ENCODE assay signal across 15 mouse cellular contexts in the genomic region with DNA sequence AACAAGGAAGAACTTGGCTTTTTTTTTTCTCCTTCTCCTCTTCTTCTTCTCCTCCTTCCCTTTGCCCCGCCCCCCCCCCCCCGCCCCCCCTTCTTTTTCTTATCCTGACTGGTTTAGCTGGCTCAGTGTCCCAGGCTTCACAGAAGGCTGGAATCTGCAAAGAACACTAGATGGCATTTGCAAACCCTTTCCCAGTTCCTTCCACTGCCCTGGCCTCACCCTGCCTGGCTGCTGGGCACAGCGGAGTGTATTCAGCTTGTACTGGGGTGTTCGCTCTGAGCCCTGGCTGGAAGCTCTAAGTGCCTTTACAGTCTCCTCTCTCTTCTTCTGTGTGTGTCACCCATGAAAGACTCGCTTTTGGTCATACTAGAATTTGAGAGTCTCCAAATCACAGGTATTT. TPM values are rescaled to one million over a fixed set of nuclear protein-coding genes. Genes with fewer than 3 reads are reported as not detected.
DNase-seq lines count a peak whose midpoint lies in the region; ATAC-seq and TF ChIP-seq lines count a peak whose summit lies in the region.
"Had no signal": no experiment of that assay in that cellular context is flagged by ENCODE, and none has a peak within 500 bp of the region (broad histone marks: within the 10 kb centered on the region; RNA-seq: fewer than 3 reads in every experiment).

No protein-coding gene starts in this region.

- no peaks in the 10 kb centered on the region for H3K36me3 ChIP-seq in heart, postnatal 0 days (replicated peaks; ENCODE audit: control insufficient read depth, insufficient read depth, low read length)
- no peaks in the 10 kb centered on the region for H3K36me3 ChIP-seq in heart, embryonic 11.5 days (ENCODE audit: control insufficient read depth, insufficient read depth, low read length)
- no peaks in the 10 kb centered on the region for H3K36me3 ChIP-seq in lung, embryonic 15.5 days
- H3K36me3 ChIP-seq: embryonic facial prominence, embryonic 15.5 days; hindbrain, embryonic 15.5 days; liver, embryonic 15.5 days had no signal

- no peaks in the 10 kb centered on the region for H3K9me3 ChIP-seq in heart, postnatal 0 days (replicated peaks; ENCODE audit: control insufficient read depth, low read length)
- H3K9me3 ChIP-seq in heart, embryonic 11.5 days (replicated peaks; ENCODE audit: control insufficient read depth, low read length) = no peaks in the 10 kb centered on the region
- no peaks in the 10 kb centered on the region for H3K9me3 ChIP-seq in lung, embryonic 15.5 days
- H3K9me3 ChIP-seq: embryonic facial prominence, embryonic 15.5 days; hindbrain, embryonic 15.5 days; liver, embryonic 15.5 days had no signal

- no peak overlapping the region for H3K9ac ChIP-seq in heart, postnatal 0 days (replicated peaks; ENCODE audit: low read depth, low read length)
- no peak overlapping the region for H3K9ac ChIP-seq in heart, embryonic 11.5 days (ENCODE audit: low read depth, low read length)
- H3K9ac ChIP-seq in lung, embryonic 15.5 days = no peak overlapping the region
- H3K9ac ChIP-seq: embryonic facial prominence, embryonic 15.5 days; hindbrain, embryonic 15.5 days; liver, embryonic 15.5 days had no signal

- 53% methylated on average over 3 of the region's 5 CpGs for WGBS in heart, postnatal 0 days
- 22% methylated on average over 3 of the region's 5 CpGs for WGBS in heart, embryonic 11.5 days (ENCODE audit: insufficient replicate concordance)
- WGBS in lung, embryonic 15.5 days = 40% methylated on average over 3 of the region's 5 CpGs

- TF ChIP-seq EP300 in heart, postnatal 0 days (IDR thresholded peaks at IDR 0.05; ENCODE audit: low read depth) = no peak

- no peak for TF ChIP-seq CTCF in heart, postnatal 0 days (IDR thresholded peaks at IDR 0.05; ENCODE audit: low read depth)

- no peaks in the 10 kb centered on the region for H3K27me3 ChIP-seq in heart, postnatal 0 days (ENCODE audit: control insufficient read depth, insufficient read depth, low read length)
- no peaks in the 10 kb centered on the region for H3K27me3 ChIP-seq in heart, embryonic 11.5 days (ENCODE audit: control insufficient read depth, insufficient read depth, low read length)
- H3K27me3 ChIP-seq in lung, embryonic 15.5 days = no peaks in the 10 kb centered on the region
- H3K27me3 ChIP-seq: embryonic facial prominence, embryonic 15.5 days; hindbrain, embryonic 15.5 days; liver, embryonic 15.5 days had no signal

- no peak overlapping the region for H3K4me3 ChIP-seq in heart, postnatal 0 days (ENCODE audit: low read depth, low read length)
- no peak overlapping the region for H3K4me3 ChIP-seq in heart, embryonic 11.5 days (ENCODE audit: low read depth, low read length)
- H3K4me3 ChIP-seq in lung, embryonic 15.5 days = no peak overlapping the region
- H3K4me3 ChIP-seq: embryonic facial prominence, embryonic 15.5 days; hindbrain, embryonic 15.5 days; liver, embryonic 15.5 days had no signal

- DNase-seq in heart, postnatal 0 days (ENCODE audit: low spot score) = peak; percentile 24
- DNase-seq in lung, postnatal 25 days (ENCODE audit: low spot score) = no peak
- peak; percentile 54 to 59 for DNase-seq in cerebellum, adult 18-20 months
- peak; percentile 26 to 30 for DNase-seq in kidney, postnatal 36 days
- no peak for DNase-seq in spleen, adult 12 weeks (ENCODE audit: low spot score)
- DNase-seq: adrenal gland, adult 2 months; heart, adult 11 months; retina, postnatal 1 day; thymus, postnatal 14 days had no signal

- H3K27ac ChIP-seq in heart, postnatal 0 days (ENCODE audit: low read depth) = no peak overlapping the region
- no peak overlapping the region for H3K27ac ChIP-seq in heart, embryonic 11.5 days (ENCODE audit: low read depth, low read length)
- no peak overlapping the region for H3K27ac ChIP-seq in lung, embryonic 15.5 days
- H3K27ac ChIP-seq: embryonic facial prominence, embryonic 15.5 days; hindbrain, embryonic 15.5 days; liver, embryonic 15.5 days had no signal

- H3K4me2 ChIP-seq in heart, postnatal 0 days (ENCODE audit: low read depth, low read length) = no peak overlapping the region
- H3K4me2 ChIP-seq in heart, embryonic 11.5 days = no peak overlapping the region
- H3K4me2 ChIP-seq in lung, embryonic 15.5 days = no peak overlapping the region
- H3K4me2 ChIP-seq: embryonic facial prominence, embryonic 15.5 days; hindbrain, embryonic 15.5 days; liver, embryonic 15.5 days had no signal

- ATAC-seq in heart, postnatal 0 days (ENCODE audit: insufficient read depth, low read depth) = no peak
- ATAC-seq in heart, embryonic 11.5 days (replicated peaks; ENCODE audit: insufficient number of reproducible peaks, low FRiP score, low TSS enrichment) = no peak
- ATAC-seq in lung, embryonic 15.5 days (ENCODE audit: borderline replicate concordance, extremely low read depth, low FRiP score, low TSS enrichment) = peak; percentile 52; the same call in 1 of the 2 replicates
- ATAC-seq: CD4-positive, CD25-positive, alpha-beta regulatory T cell, adult 4 months had no signal

- no peaks in the 10 kb centered on the region for H3K4me1 ChIP-seq in heart, postnatal 0 days (ENCODE audit: control insufficient read depth, insufficient read depth)
- H3K4me1 ChIP-seq in heart, embryonic 11.5 days (ENCODE audit: control insufficient read depth, insufficient read depth, low read length) = no peaks in the 10 kb centered on the region
- no peaks in the 10 kb centered on the region for H3K4me1 ChIP-seq in lung, embryonic 15.5 days
- H3K4me1 ChIP-seq: embryonic facial prominence, embryonic 15.5 days; hindbrain, embryonic 15.5 days; liver, embryonic 15.5 days had no signal

RNA-seq across cellular contexts. Expression of gene Cnksr3, which starts 22.6 kb away (rescaled TPM):
- total RNA-seq in heart, postnatal 0 days (2014; rRNA removed; ENCODE audit: low replicate concordance) = 16.6 and 18.2 TPM in 2 replicates
- 7.8 and 8.1 TPM in 2 replicates for polyA plus RNA-seq in heart, postnatal 0 days (2015; fragmentation: Nextera tagmentation; extraction: Ambion mirVana)
- polyA plus RNA-seq in heart, embryonic 11.5 days (2014; fragmentation: Nextera tagmentation; extraction: Ambion mirVana) = 3.9 and 5.8 TPM in 2 replicates
- polyA plus RNA-seq in lung, embryonic 15.5 days (2015; fragmentation: Nextera tagmentation; extraction: Ambion mirVana) = 9.8 and 10.1 TPM in 2 replicates

Comparison
In these comparisons a context has a peak if more than half of its experiments do, and no peak if none do; other contexts are left out.
1. DNase-seq: peak in heart, postnatal 0 days (single experiment), cerebellum, adult 18-20 months (2 of 2) and kidney, postnatal 36 days (2 of 2); none in lung, postnatal 25 days (single experiment) and spleen, adult 12 weeks (single experiment).